Mouse (Mus musculus): Measurements from ENCODE around the gene Auts2.

DNA sequence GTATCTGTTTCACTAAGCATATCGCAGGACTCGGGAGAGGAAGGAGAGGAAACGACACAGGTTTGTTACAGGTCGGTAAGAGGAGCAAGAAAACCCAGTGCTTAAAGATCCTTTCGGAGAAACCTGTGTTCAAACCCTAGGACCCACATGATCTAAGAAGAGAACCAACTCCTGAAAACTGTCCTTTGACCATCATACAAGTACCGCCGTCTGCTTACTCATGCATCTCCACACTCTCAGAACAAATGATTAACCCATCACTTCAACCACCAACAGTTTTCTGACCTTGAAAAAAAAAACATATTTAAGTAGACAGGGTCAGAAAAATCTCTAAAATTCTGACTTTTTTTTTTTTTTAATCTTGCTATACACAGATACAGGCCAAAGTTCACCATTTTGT lies 908.4 kb downstream of the Auts2 start:
- TF ChIP-seq CTCF (IDR thresholded peaks at IDR 0.05; ENCODE audit: extremely low read depth, insufficient read length, insufficient replicate concordance, low read depth, low read length): no peak
- no peak for TF ChIP-seq POLR2A (IDR thresholded peaks at IDR 0.05; ENCODE audit: low read depth, low read length)

Measured in small intestine, adult 2 months (tissue).